Mouse (Mus musculus) lung, postnatal 25 days (tissue): ENCODE measurements at regions not wholly inside any gene's neighbourhood (a gene's known extent, or its start where the extent isn't known, plus 50 kb on each side); places are given as distances from the start of the nearest gene placed in this dataset.

Experiments used
- DNase-seq: peaks from one replicate; pipeline ENCODE4 v3.0.0; 2022; ENCODE audit warnings: low spot score

- DNase-seq: no peak
Observed at GRCm38 (mm10) chr7:114345860-114346259, 69.2 kb upstream of the Pde3b start.

GRCm38 (mm10) chr7:114347006-114347405, 68.1 kb upstream of the Pde3b start:
- DNase-seq: no peak

- no peak for DNase-seq
Observed at GRCm38 (mm10) chr7:114350968-114351367, 64.1 kb upstream of the Pde3b start.

- DNase-seq: peak; percentile 54
Observed at GRCm38 (mm10) chr7:114356381-114356780, 58.7 kb upstream of the Pde3b start.

- DNase-seq: no peak
Observed at GRCm38 (mm10) chr7:114362166-114362565, 52.9 kb upstream of the Pde3b start.

- DNase-seq: peak; percentile 26
Observed at GRCm38 (mm10) chr7:114364041-114364440, 51.0 kb upstream of the Pde3b start.
